In the genomic region with DNA sequence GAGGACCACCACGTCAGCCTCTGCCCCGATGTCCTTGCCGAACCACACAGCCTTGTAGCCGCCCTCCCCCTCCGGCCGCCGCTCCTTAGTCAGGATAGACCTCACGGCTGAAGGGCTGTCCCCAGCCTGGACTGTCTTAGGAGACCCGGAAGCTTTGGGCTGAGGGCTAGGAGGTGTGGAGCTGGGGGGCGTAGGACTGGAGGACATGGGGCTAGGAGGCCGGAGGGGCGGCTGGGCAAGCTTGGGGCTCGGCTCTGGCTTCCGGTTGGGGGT, we compare ENCODE assay signal across 16 mouse cellular contexts. TPM values are rescaled to one million over a fixed set of nuclear protein-coding genes. Genes with fewer than 3 reads are reported as not detected.
DNase-seq lines count a peak whose midpoint lies in the region; ATAC-seq lines count a peak whose summit lies in the region.
"Had no signal": no experiment of that assay in that cellular context is flagged by ENCODE, and none has a peak within 500 bp of the region (broad histone marks: within the 10 kb centered on the region; RNA-seq: fewer than 3 reads in every experiment).

No protein-coding gene starts in this region.

- H3K9me3 ChIP-seq in heart, embryonic 10.5 days = no peaks in the 10 kb centered on the region
- H3K9me3 ChIP-seq in lung, embryonic 16.5 days (ENCODE audit: control insufficient read depth, low read length) = no peaks in the 10 kb centered on the region
- no peaks in the 10 kb centered on the region for H3K9me3 ChIP-seq in heart, embryonic 16.5 days (replicated peaks; ENCODE audit: control insufficient read depth, low read length)
- no peaks in the 10 kb centered on the region for H3K9me3 ChIP-seq in megakaryocyte, embryonic 14.5 days
- H3K9me3 ChIP-seq in hindbrain, embryonic 12.5 days (replicated peaks) = no peaks in the 10 kb centered on the region
- H3K9me3 ChIP-seq: limb, embryonic 13.5 days; neural tube, embryonic 15.5 days had no signal

- no peak for DNase-seq in heart, embryonic 10.5 days (ENCODE audit: low spot score)
- DNase-seq in heart, adult 8-10 months (ENCODE audit: low spot score) = no peak
- DNase-seq in lung, postnatal 4 days = no peak
- DNase-seq in cerebellum, adult 11 months = no peak
- DNase-seq: adrenal gland, postnatal 36 days; cerebellum, postnatal 25 days; kidney, postnatal 10 days had no signal

- peak overlapping the region; percentile 30; the same call in 1 of the 2 replicates for H3K4me2 ChIP-seq in lung, embryonic 16.5 days (ENCODE audit: low read depth, low read length)
- peak overlapping the region; percentile 53 for H3K4me2 ChIP-seq in heart, embryonic 16.5 days (ENCODE audit: low read depth, low read length)
- H3K4me2 ChIP-seq in hindbrain, embryonic 12.5 days (replicated peaks) = no peak overlapping the region
- H3K4me2 ChIP-seq: hindbrain, embryonic 14.5 days; limb, embryonic 13.5 days; neural tube, embryonic 15.5 days had no signal

- 0 out of 2 replicates have a peak overlapping the region, but pooled peaks have one; percentile 17 for H3K27ac ChIP-seq in heart, embryonic 10.5 days
- no peak overlapping the region for H3K27ac ChIP-seq in lung, embryonic 16.5 days (ENCODE audit: low read length)
- no peak overlapping the region for H3K27ac ChIP-seq in heart, embryonic 16.5 days (ENCODE audit: low read length)
- H3K27ac ChIP-seq in hindbrain, embryonic 12.5 days = no peak overlapping the region
- H3K27ac ChIP-seq: hindbrain, embryonic 14.5 days; limb, embryonic 13.5 days; neural tube, embryonic 15.5 days had no signal

- peak overlapping the region; percentile 12 for H3K4me3 ChIP-seq in heart, embryonic 10.5 days
- H3K4me3 ChIP-seq in lung, embryonic 16.5 days (ENCODE audit: low read length) = 0 out of 2 replicates have a peak overlapping the region, but pooled peaks have one; percentile 3
- peak overlapping the region; percentile 27 for H3K4me3 ChIP-seq in heart, embryonic 16.5 days (ENCODE audit: low read length)
- H3K4me3 ChIP-seq in megakaryocyte, embryonic 14.5 days (replicated peaks) = peak overlapping the region; percentile 91
- H3K4me3 ChIP-seq in hindbrain, embryonic 12.5 days = no peak overlapping the region
- H3K4me3 ChIP-seq: limb, embryonic 13.5 days; neural tube, embryonic 15.5 days had no signal

- H3K36me3 ChIP-seq in heart, embryonic 10.5 days = peaks cover 2% of the 10 kb centered on the region
- no peaks in the 10 kb centered on the region for H3K36me3 ChIP-seq in lung, embryonic 16.5 days (ENCODE audit: control insufficient read depth, insufficient read depth, low read length)
- H3K36me3 ChIP-seq in heart, embryonic 16.5 days (ENCODE audit: control insufficient read depth, insufficient read depth) = no peaks in the 10 kb centered on the region
- H3K36me3 ChIP-seq in megakaryocyte, embryonic 14.5 days (replicated peaks; ENCODE audit: low read length) = peaks cover 9% of the 10 kb centered on the region
- peaks cover 5% of the 10 kb centered on the region for H3K36me3 ChIP-seq in hindbrain, embryonic 12.5 days
- H3K36me3 ChIP-seq: neural tube, embryonic 15.5 days had no signal

- 71% methylated on average over 14 of the region's 14 CpGs for WGBS in heart, embryonic 10.5 days
- 68% methylated on average over 14 of the region's 14 CpGs for WGBS in lung, embryonic 16.5 days
- WGBS in heart, embryonic 16.5 days = 64% methylated on average over 14 of the region's 14 CpGs
- WGBS in hindbrain, embryonic 12.5 days = 80% methylated on average over 14 of the region's 14 CpGs

- no peak for ATAC-seq in lung, embryonic 16.5 days (ENCODE audit: low read depth)
- no peak for ATAC-seq in heart, embryonic 16.5 days (replicated peaks; ENCODE audit: extremely low read depth, insufficient read depth, low FRiP score)
- ATAC-seq in hindbrain, embryonic 12.5 days (ENCODE audit: low FRiP score) = no peak
- ATAC-seq: midbrain, embryonic 16.5 days had no signal

- no peak overlapping the region for H3K9ac ChIP-seq in lung, embryonic 16.5 days (ENCODE audit: low read length)
- H3K9ac ChIP-seq in heart, embryonic 16.5 days (ENCODE audit: low read length) = no peak overlapping the region; the same call in 1 of the 2 replicates
- no peak overlapping the region for H3K9ac ChIP-seq in hindbrain, embryonic 12.5 days
- H3K9ac ChIP-seq: hindbrain, embryonic 14.5 days; limb, embryonic 13.5 days; neural tube, embryonic 15.5 days had no signal

- H3K4me1 ChIP-seq in heart, embryonic 10.5 days = peaks cover 20% of the 10 kb centered on the region
- peaks cover 6% of the 10 kb centered on the region for H3K4me1 ChIP-seq in lung, embryonic 16.5 days (replicated peaks; ENCODE audit: control insufficient read depth, insufficient read depth, low read length)
- H3K4me1 ChIP-seq in heart, embryonic 16.5 days (ENCODE audit: control insufficient read depth, insufficient read depth, low read length) = peaks cover 12% of the 10 kb centered on the region
- peaks cover 67% of the 10 kb centered on the region for H3K4me1 ChIP-seq in megakaryocyte, embryonic 14.5 days
- H3K4me1 ChIP-seq in hindbrain, embryonic 12.5 days = peaks cover 15% of the 10 kb centered on the region; the same call in 1 of the 2 replicates

- peaks cover 17% of the 10 kb centered on the region; the same call in 1 of the 2 replicates for H3K27me3 ChIP-seq in heart, embryonic 10.5 days (ENCODE audit: insufficient read depth, poor library complexity, severe bottlenecking)
- no peaks in the 10 kb centered on the region for H3K27me3 ChIP-seq in lung, embryonic 16.5 days (ENCODE audit: control insufficient read depth, insufficient read depth, low read depth, low read length)
- no peaks in the 10 kb centered on the region for H3K27me3 ChIP-seq in heart, embryonic 16.5 days (ENCODE audit: control insufficient read depth, insufficient read depth, low read length)
- peaks cover 40% of the 10 kb centered on the region for H3K27me3 ChIP-seq in megakaryocyte, embryonic 14.5 days (replicated peaks)
- H3K27me3 ChIP-seq in hindbrain, embryonic 12.5 days = no peaks in the 10 kb centered on the region; the same call in 1 of the 2 replicates
- H3K27me3 ChIP-seq: limb, embryonic 13.5 days; neural tube, embryonic 15.5 days had no signal

RNA-seq across cellular contexts. Expression of a gene that starts 2.9 kb away (rescaled TPM):
- 0.39 and 0.60 TPM in 2 replicates for polyA plus RNA-seq in heart, embryonic 10.5 days (2016; fragmentation: Nextera tagmentation; extraction: Ambion mirVana)
- 1 to 10 TPM; 1.7 to 2.4 (median 2.1) TPM for total RNA-seq in heart, adult 8-10 months (2022)
- 3.4 and 4.8 TPM in 2 replicates for polyA plus RNA-seq in lung, embryonic 16.5 days (2015; fragmentation: Nextera tagmentation; extraction: Ambion mirVana)
- 4.7 and 9.1 TPM in 2 replicates for polyA plus RNA-seq in heart, embryonic 16.5 days (2015; fragmentation: Nextera tagmentation; extraction: Ambion mirVana)
- 154 and 188 TPM in 2 replicates for polyA plus RNA-seq in megakaryocyte, embryonic 14.5 days (2012; ENCODE audit: insufficient read depth, low replicate concordance)
- 1.1 and 1.5 TPM in 2 replicates for polyA plus RNA-seq in hindbrain, embryonic 12.5 days (2016; fragmentation: Nextera tagmentation; extraction: Ambion mirVana)

RNA-seq across cellular contexts. Expression of a gene that starts 7.4 kb away (rescaled TPM):
- not detected in 2 replicates for polyA plus RNA-seq in heart, embryonic 10.5 days (2016; fragmentation: Nextera tagmentation; extraction: Ambion mirVana)
- not detected for total RNA-seq in heart, adult 8-10 months (2022)
- polyA plus RNA-seq in lung, embryonic 16.5 days (2015; fragmentation: Nextera tagmentation; extraction: Ambion mirVana) = 0.15 and 0.35 TPM in 2 replicates
- 1.6 TPM in 1 of 2 replicates, not detected in the other for polyA plus RNA-seq in heart, embryonic 16.5 days (2015; fragmentation: Nextera tagmentation; extraction: Ambion mirVana)
- polyA plus RNA-seq in megakaryocyte, embryonic 14.5 days (2012; ENCODE audit: insufficient read depth, low replicate concordance) = not detected in 2 replicates
- polyA plus RNA-seq in hindbrain, embryonic 12.5 days (2016; fragmentation: Nextera tagmentation; extraction: Ambion mirVana) = not detected in 2 replicates
- total RNA-seq: layer of hippocampus, postnatal 14 days had no signal
- polyA plus RNA-seq: hindbrain, embryonic 14.5 days; limb, embryonic 13.5 days; midbrain, embryonic 16.5 days; neural tube, embryonic 15.5 days had no signal

RNA-seq across cellular contexts. Expression of a gene that starts 9.7 kb away (rescaled TPM):
- polyA plus RNA-seq in heart, embryonic 10.5 days (2016; fragmentation: Nextera tagmentation; extraction: Ambion mirVana) = 1.7 and 5.0 TPM in 2 replicates
- not detected for total RNA-seq in heart, adult 8-10 months (2022)
- polyA plus RNA-seq in lung, embryonic 16.5 days (2015; fragmentation: Nextera tagmentation; extraction: Ambion mirVana) = 2.0 and 2.6 TPM in 2 replicates
- 2.1 and 2.8 TPM in 2 replicates for polyA plus RNA-seq in heart, embryonic 16.5 days (2015; fragmentation: Nextera tagmentation; extraction: Ambion mirVana)
- not detected in 2 replicates for polyA plus RNA-seq in megakaryocyte, embryonic 14.5 days (2012; ENCODE audit: insufficient read depth, low replicate concordance)
- polyA plus RNA-seq in hindbrain, embryonic 12.5 days (2016; fragmentation: Nextera tagmentation; extraction: Ambion mirVana) = 2.4 and 2.7 TPM in 2 replicates
- total RNA-seq: layer of hippocampus, postnatal 14 days had no signal

RNA-seq across cellular contexts. Expression of a gene that starts 22.6 kb away (rescaled TPM):
- 0.13 TPM in 1 of 2 replicates, not detected in the other for polyA plus RNA-seq in heart, embryonic 10.5 days (2016; fragmentation: Nextera tagmentation; extraction: Ambion mirVana)
- not detected for total RNA-seq in heart, adult 8-10 months (2022)
- 0.11 and 0.43 TPM in 2 replicates for polyA plus RNA-seq in lung, embryonic 16.5 days (2015; fragmentation: Nextera tagmentation; extraction: Ambion mirVana)
- 0.05 and 0.13 TPM in 2 replicates for polyA plus RNA-seq in heart, embryonic 16.5 days (2015; fragmentation: Nextera tagmentation; extraction: Ambion mirVana)
- 0.04 TPM in 1 of 2 replicates, not detected in the other for polyA plus RNA-seq in megakaryocyte, embryonic 14.5 days (2012; ENCODE audit: insufficient read depth, low replicate concordance)
- 0.81 and 0.86 TPM in 2 replicates for polyA plus RNA-seq in hindbrain, embryonic 12.5 days (2016; fragmentation: Nextera tagmentation; extraction: Ambion mirVana)

RNA-seq across cellular contexts. Expression of a gene that starts 40.6 kb away (rescaled TPM):
- polyA plus RNA-seq in heart, embryonic 10.5 days (2016; fragmentation: Nextera tagmentation; extraction: Ambion mirVana) = 73.5 and 84.7 TPM in 2 replicates
- total RNA-seq in heart, adult 8-10 months (2022) = 10 to 100 TPM; 26.2 to 38.2 (median 31.9) TPM
- 72.3 and 77.2 TPM in 2 replicates for polyA plus RNA-seq in lung, embryonic 16.5 days (2015; fragmentation: Nextera tagmentation; extraction: Ambion mirVana)
- polyA plus RNA-seq in heart, embryonic 16.5 days (2015; fragmentation: Nextera tagmentation; extraction: Ambion mirVana) = 43.5 and 50.7 TPM in 2 replicates
- polyA plus RNA-seq in megakaryocyte, embryonic 14.5 days (2012; ENCODE audit: insufficient read depth, low replicate concordance) = 82.9 and 114 TPM in 2 replicates
- polyA plus RNA-seq in hindbrain, embryonic 12.5 days (2016; fragmentation: Nextera tagmentation; extraction: Ambion mirVana) = 95.5 and 99.3 TPM in 2 replicates

Comparison
In these comparisons a context has a peak if more than half of its experiments do, and no peak if none do; other contexts are left out.
1. RNA of a gene that starts 2.9 kb away (polyA plus RNA-seq): 154 to 188 TPM in megakaryocyte, embryonic 14.5 days; 4.7 to 9.1 TPM in heart, embryonic 16.5 days, 3.4 to 4.8 TPM in lung, embryonic 16.5 days, 1.1 to 1.5 TPM in hindbrain, embryonic 12.5 days and 0.39 to 0.60 TPM in heart, embryonic 10.5 days; every median in the first group is over 10 times any median in the second.